Mouse (Mus musculus) liver, adult 2 months (tissue): Measurements from ENCODE around the gene Man1c1.

ENCODE experiments used
- CTCF ChIP-seq: fragments of 200-500 bp; IDR thresholded peaks from 2 replicates; pipeline ENCODE4 v1.5.1; 2011; ENCODE audit warnings: low read depth, low read length, control low read depth
- POLR2A ChIP-seq: fragments of 200-500 bp; IDR thresholded peaks from 2 replicates; pipeline ENCODE4 v1.6.1; 2011; ENCODE audit warnings: low read length, control low read depth; ENCODE audit not compliant: insufficient read depth; ENCODE audit errors: extremely low read depth

GRCm38 (mm10) chr4:134532928-134533327 lies 171.2 kb downstream of the Man1c1 start:
- TF ChIP-seq POLR2A: no peak
- TF ChIP-seq CTCF: no peak
